Mouse (Mus musculus) layer of hippocampus, postnatal 14 days (tissue): ENCODE measurements around the gene Nolc1. TPM values are rescaled to one million over a fixed set of nuclear protein-coding genes. Genes with fewer than 3 reads are reported as not detected.

Experiments used
- total RNA-seq, 2 experiments: library from RNA; stranded (reverse); gene quantifications; 2 replicates each; pipeline ENCODE4 v1.2.3; 2021

The Nolc1 gene
- total RNA-seq, 2 experiments from 2014 or later = 39.9 to 40.7 TPM

Other genes with a start within 250 kb of the Nolc1 start
- gene Armh3, start 77.4 kb upstream of the Nolc1 start, total RNA-seq = 10 to 100 TPM; 21.0 to 21.3 TPM
- 1 to 10 TPM; 4.9 to 5.9 TPM for gene Hps6, start 72.4 kb upstream of the Nolc1 start, total RNA-seq
- 10 to 100 TPM; 23.4 to 29.0 TPM for gene Pprc1, start 31.0 kb upstream of the Nolc1 start, total RNA-seq
- gene Ldb1, start 30.6 kb upstream of the Nolc1 start, total RNA-seq = 100 to 1,000 TPM in 1 of 2 experiments, 10 to 100 TPM in 1; 95.3 to 103 TPM
- gene Elovl3, start 56.0 kb downstream of the Nolc1 start, total RNA-seq = not detected
- gene Pitx3, start 72.5 kb downstream of the Nolc1 start, total RNA-seq = not detected
- gene Gbf1, start 76.6 kb downstream of the Nolc1 start, total RNA-seq = 100 to 1,000 TPM in 1 of 2 experiments, 10 to 100 TPM in 1; 83.7 to 101 TPM
- gene Nfkb2, start 228.5 kb downstream of the Nolc1 start, total RNA-seq = 1 to 10 TPM; 2.3 to 2.6 TPM